Comparison of ENCODE assay signal across 9 mouse cellular contexts in genomic region chr4:23913396-23913795, GRCm38 (mm10).
DNase-seq lines count a peak whose midpoint lies in the region; ATAC-seq and TF ChIP-seq lines count a peak whose summit lies in the region.
"Had no signal": no experiment of that assay in that cellular context is flagged by ENCODE, and none has a peak within 500 bp of the region (broad histone marks: within the 10 kb centered on the region; RNA-seq: fewer than 3 reads in every experiment).

No protein-coding gene starts in this region.

- no peak overlapping the region for H3K4me3 ChIP-seq in layer of hippocampus, adult 2 months
- H3K4me3 ChIP-seq in embryonic facial prominence, embryonic 11.5 days (ENCODE audit: low read depth, low read length): no peak overlapping the region
- no peak overlapping the region for H3K4me3 ChIP-seq in olfactory bulb, adult 2 months (ENCODE audit: insufficient read depth, low read depth, low read length)
- no peak overlapping the region for H3K4me3 ChIP-seq in heart, embryonic 12.5 days

- WGBS in embryonic facial prominence, embryonic 11.5 days: 24% methylated on average over 4 of the region's 4 CpGs
- 13% methylated on average over 4 of the region's 4 CpGs for WGBS in olfactory bulb, adult 2 months
- WGBS in heart, embryonic 12.5 days: 28% methylated on average over 4 of the region's 4 CpGs

- TF ChIP-seq CTCF in layer of hippocampus, adult 2 months (conservative IDR thresholded peaks at IDR 0.05): peak; percentile 74
- peak; percentile 35; the same call in 1 of the 2 replicates for TF ChIP-seq CTCF in olfactory bulb, adult 2 months (IDR thresholded peaks at IDR 0.05; ENCODE audit: insufficient read depth, low read depth, low read length)

- no peaks in the 10 kb centered on the region for H3K36me3 ChIP-seq in embryonic facial prominence, embryonic 11.5 days (replicated peaks; ENCODE audit: control insufficient read depth, insufficient read depth, low read depth, low read length)
- no peaks in the 10 kb centered on the region for H3K36me3 ChIP-seq in heart, embryonic 12.5 days

- no peaks in the 10 kb centered on the region for H3K9me3 ChIP-seq in embryonic facial prominence, embryonic 11.5 days (replicated peaks; ENCODE audit: control insufficient read depth, low read length)
- H3K9me3 ChIP-seq in heart, embryonic 12.5 days (replicated peaks): no peaks in the 10 kb centered on the region

- H3K9ac ChIP-seq in embryonic facial prominence, embryonic 11.5 days (replicated peaks; ENCODE audit: low read length): no peak overlapping the region
- no peak overlapping the region for H3K9ac ChIP-seq in heart, embryonic 12.5 days

- TF ChIP-seq POLR2A in olfactory bulb, adult 2 months (IDR thresholded peaks at IDR 0.05; ENCODE audit: insufficient read depth, low read depth, low read length): no peak

- peak in 1 of 2 experiments; percentile 32 for DNase-seq in layer of hippocampus, adult 2 months (ENCODE audit: low spot score in 2 of 2)
- no peak for DNase-seq in layer of hippocampus, adult 9-11 months
- DNase-seq in embryonic facial prominence, embryonic 11.5 days (ENCODE audit: low spot score): peak; percentile 36
- peak; percentile 3 to 12 for DNase-seq in layer of hippocampus, postnatal 14 days (ENCODE audit: low spot score in 2 of 2)
- no peak for DNase-seq in kidney, postnatal 25 days
- no peak for DNase-seq in gastrocnemius, postnatal 25 days
- DNase-seq: lung, postnatal 4 days had no signal

- no peaks in the 10 kb centered on the region for H3K27me3 ChIP-seq in embryonic facial prominence, embryonic 11.5 days (ENCODE audit: control insufficient read depth, insufficient read depth, low read length)
- H3K27me3 ChIP-seq in heart, embryonic 12.5 days (replicated peaks): no peaks in the 10 kb centered on the region

- H3K4me1 ChIP-seq in embryonic facial prominence, embryonic 11.5 days (ENCODE audit: control insufficient read depth, insufficient read depth, low read length): no peaks in the 10 kb centered on the region
- no peaks in the 10 kb centered on the region for H3K4me1 ChIP-seq in olfactory bulb, adult 2 months (ENCODE audit: control insufficient read depth, insufficient read depth, low read length)
- no peaks in the 10 kb centered on the region for H3K4me1 ChIP-seq in heart, embryonic 12.5 days (replicated peaks)

- no peak overlapping the region for H3K4me2 ChIP-seq in embryonic facial prominence, embryonic 11.5 days (ENCODE audit: low read depth, low read length)
- no peak overlapping the region for H3K4me2 ChIP-seq in heart, embryonic 12.5 days

- H3K27ac ChIP-seq in layer of hippocampus, adult 2 months: no peak overlapping the region
- H3K27ac ChIP-seq in embryonic facial prominence, embryonic 11.5 days (replicated peaks; ENCODE audit: low read depth, low read length): no peak overlapping the region
- H3K27ac ChIP-seq in olfactory bulb, adult 2 months (ENCODE audit: insufficient read depth, low read depth, low read length): no peak overlapping the region
- no peak overlapping the region for H3K27ac ChIP-seq in heart, embryonic 12.5 days (ENCODE audit: poor library complexity, severe bottlenecking)

- no peak for ATAC-seq in embryonic facial prominence, embryonic 11.5 days (replicated peaks; ENCODE audit: insufficient number of reproducible peaks, low FRiP score, low TSS enrichment, low read depth)
- ATAC-seq in heart, embryonic 12.5 days (ENCODE audit: insufficient number of reproducible peaks, low FRiP score): no peak

Comparison
In these comparisons a context has a peak if more than half of its experiments do, and no peak if none do; other contexts are left out.
1. DNase-seq: peak in embryonic facial prominence, embryonic 11.5 days (single experiment) and layer of hippocampus, postnatal 14 days (2 of 2); none in layer of hippocampus, adult 9-11 months (single experiment), kidney, postnatal 25 days (0 of 2) and gastrocnemius, postnatal 25 days (single experiment).